In genomic region chr6:127336681-127337397, GRCm38 (mm10) we compare ENCODE assay signal across 8 mouse cellular contexts.
DNase-seq lines count a peak whose midpoint lies in the region; ATAC-seq lines count a peak whose summit lies in the region.

No protein-coding gene starts in this region.

- no peak overlapping the region for H3K4me3 ChIP-seq in forebrain, embryonic 15.5 days
- no peak overlapping the region for H3K4me3 ChIP-seq in limb, embryonic 13.5 days

- 0 out of 2 replicates have a peak overlapping the region, but pooled peaks have one; percentile 5 for H3K4me2 ChIP-seq in forebrain, embryonic 15.5 days (replicated peaks)
- peak overlapping the region; percentile 37 for H3K4me2 ChIP-seq in limb, embryonic 13.5 days (replicated peaks)

- peaks cover 42% of the 10 kb centered on the region for H3K4me1 ChIP-seq in forebrain, embryonic 15.5 days
- H3K4me1 ChIP-seq in limb, embryonic 13.5 days = peaks cover 39% of the 10 kb centered on the region

- WGBS in forebrain, embryonic 15.5 days = 4% methylated on average over 15 of the region's 15 CpGs
- WGBS in limb, embryonic 13.5 days = 19% methylated on average over 15 of the region's 15 CpGs

- H3K27ac ChIP-seq in forebrain, embryonic 15.5 days (replicated peaks) = peak overlapping the region; percentile 81
- peak overlapping the region; percentile 67 for H3K27ac ChIP-seq in limb, embryonic 13.5 days

- no peaks in the 10 kb centered on the region for H3K36me3 ChIP-seq in forebrain, embryonic 15.5 days
- H3K36me3 ChIP-seq in limb, embryonic 13.5 days = no peaks in the 10 kb centered on the region

- no peak overlapping the region for H3K9ac ChIP-seq in forebrain, embryonic 15.5 days (replicated peaks)
- H3K9ac ChIP-seq in limb, embryonic 13.5 days = peak overlapping the region; percentile 32; the same call in 1 of the 2 replicates

- ATAC-seq in activated CD4-positive, CD25-positive, alpha-beta regulatory T cell, adult 4 months = peak; percentile 73
- peak; percentile 73 for ATAC-seq in forebrain, embryonic 15.5 days (replicated peaks)
- ATAC-seq in limb, embryonic 13.5 days (ENCODE audit: low FRiP score, low read depth) = peak; percentile 49; the same call in 1 of the 2 replicates

- H3K9me3 ChIP-seq in forebrain, embryonic 15.5 days = no peaks in the 10 kb centered on the region
- no peaks in the 10 kb centered on the region for H3K9me3 ChIP-seq in limb, embryonic 13.5 days

- no peaks in the 10 kb centered on the region for H3K27me3 ChIP-seq in forebrain, embryonic 15.5 days
- H3K27me3 ChIP-seq in limb, embryonic 13.5 days = no peaks in the 10 kb centered on the region

- DNase-seq in kidney, postnatal 4 days = peak; percentile 45 to 58
- no peak for DNase-seq in kidney, postnatal 14 days
- peak; percentile 44 to 58 for DNase-seq in right cerebral cortex, adult 2 months (ENCODE audit: low spot score in 2 of 2)
- DNase-seq in cerebellum, postnatal 36 days = no peak
- no peak for DNase-seq in cerebellum, adult 9-11 months

Comparison
In these comparisons a context has a peak if more than half of its experiments do, and no peak if none do; other contexts are left out.
1. DNase-seq: peak in kidney, postnatal 4 days (2 of 2) and right cerebral cortex, adult 2 months (2 of 2); none in kidney, postnatal 14 days (single experiment), cerebellum, postnatal 36 days (0 of 2) and cerebellum, adult 9-11 months (single experiment).
2. Peak in every context shown above with its lines, with median percentiles within 50 percentile points of each other: ATAC-seq.